Mouse (Mus musculus): ENCODE results near the gene Oasl1. TPM values are rescaled to one million over a fixed set of nuclear protein-coding genes. Genes with fewer than 3 reads are reported as not detected.
"Not testable (repeated sequence)": the region's sequence is repeated elsewhere in the genome, so short reads cannot be mapped to it uniquely, and the experiment has no call there.

Gene Oasl1
- total RNA-seq, 1 experiment from 2014 or later: 37.8 TPM

GRCm38 (mm10) chr5:114921551-114922365 is 1.3 kb upstream of the Oasl1 start:
- peak; percentile 86 for ATAC-seq (ENCODE audit: extremely low read depth, insufficient number of reproducible peaks, low FRiP score, poor library complexity, severe bottlenecking)

- peak; percentile 17; the same call in 1 of the 2 replicates for ATAC-seq (ENCODE audit: extremely low read depth, insufficient number of reproducible peaks, low FRiP score, poor library complexity, severe bottlenecking)
These were observed 691 bp upstream of the Oasl1 start for GRCm38 (mm10) chr5:114922366-114922731.

GRCm38 (mm10) chr5:114926153-114926684 is 3.2 kb downstream of the Oasl1 start:
- no peak for ATAC-seq (ENCODE audit: extremely low read depth, insufficient number of reproducible peaks, low FRiP score, poor library complexity, severe bottlenecking)

- no peak for ATAC-seq (ENCODE audit: extremely low read depth, insufficient number of reproducible peaks, low FRiP score, poor library complexity, severe bottlenecking)
These were observed 3.7 kb downstream of the Oasl1 start for GRCm38 (mm10) chr5:114926753-114927152.

- no peak for ATAC-seq (ENCODE audit: extremely low read depth, insufficient number of reproducible peaks, low FRiP score, poor library complexity, severe bottlenecking)
These were observed 8.6 kb downstream of the Oasl1 start for GRCm38 (mm10) chr5:114931626-114932025.

GRCm38 (mm10) chr5:114933206-114933605 is 10.2 kb downstream of the Oasl1 start:
- no peak for ATAC-seq (ENCODE audit: extremely low read depth, insufficient number of reproducible peaks, low FRiP score, poor library complexity, severe bottlenecking)

GRCm38 (mm10) chr5:114935838-114936237 is 12.8 kb downstream of the Oasl1 start:
- ATAC-seq (ENCODE audit: extremely low read depth, insufficient number of reproducible peaks, low FRiP score, poor library complexity, severe bottlenecking): no peak

GRCm38 (mm10) chr5:114941138-114941537 is 18.1 kb downstream of the Oasl1 start:
- ATAC-seq (ENCODE audit: extremely low read depth, insufficient number of reproducible peaks, low FRiP score, poor library complexity, severe bottlenecking): not testable (repeated sequence)

- ATAC-seq (ENCODE audit: extremely low read depth, insufficient number of reproducible peaks, low FRiP score, poor library complexity, severe bottlenecking): peak; percentile 99
These were observed 19.2 kb downstream of the Oasl1 start, which contains the start of gene 2210016L21Rik for GRCm38 (mm10) chr5:114942074-114942765. 2210016L21Rik (plus strand) TSS chr5:114942158.

GRCm38 (mm10) chr5:114942766-114943130 is 19.7 kb downstream of the Oasl1 start:
- ATAC-seq (ENCODE audit: extremely low read depth, insufficient number of reproducible peaks, low FRiP score, poor library complexity, severe bottlenecking): no peak

- no peak for ATAC-seq (ENCODE audit: extremely low read depth, insufficient number of reproducible peaks, low FRiP score, poor library complexity, severe bottlenecking)
These were observed 22.0 kb downstream of the Oasl1 start for GRCm38 (mm10) chr5:114945072-114945471.

GRCm38 (mm10) chr5:114948891-114949290 is 25.9 kb downstream of the Oasl1 start:
- no peak for ATAC-seq (ENCODE audit: extremely low read depth, insufficient number of reproducible peaks, low FRiP score, poor library complexity, severe bottlenecking)

GRCm38 (mm10) chr5:114949316-114949715 is 26.3 kb downstream of the Oasl1 start:
- ATAC-seq (ENCODE audit: extremely low read depth, insufficient number of reproducible peaks, low FRiP score, poor library complexity, severe bottlenecking): no peak

- ATAC-seq (ENCODE audit: extremely low read depth, insufficient number of reproducible peaks, low FRiP score, poor library complexity, severe bottlenecking): no peak
These were observed 26.8 kb downstream of the Oasl1 start for GRCm38 (mm10) chr5:114949812-114950211.

GRCm38 (mm10) chr5:114950669-114951068 is 27.6 kb downstream of the Oasl1 start:
- ATAC-seq (ENCODE audit: extremely low read depth, insufficient number of reproducible peaks, low FRiP score, poor library complexity, severe bottlenecking): no peak

- ATAC-seq (ENCODE audit: extremely low read depth, insufficient number of reproducible peaks, low FRiP score, poor library complexity, severe bottlenecking): no peak
These were observed 28.3 kb downstream of the Oasl1 start for GRCm38 (mm10) chr5:114951279-114951880.

- ATAC-seq (ENCODE audit: extremely low read depth, insufficient number of reproducible peaks, low FRiP score, poor library complexity, severe bottlenecking): no peak
These were observed 30.3 kb downstream of the Oasl1 start for GRCm38 (mm10) chr5:114953326-114953725.

GRCm38 (mm10) chr5:114958069-114958468 is 35.0 kb downstream of the Oasl1 start:
- no peak for ATAC-seq (ENCODE audit: extremely low read depth, insufficient number of reproducible peaks, low FRiP score, poor library complexity, severe bottlenecking)

GRCm38 (mm10) chr5:114961590-114962360 is 38.7 kb downstream of the Oasl1 start:
- ATAC-seq (ENCODE audit: extremely low read depth, insufficient number of reproducible peaks, low FRiP score, poor library complexity, severe bottlenecking): no peak
